Mouse (Mus musculus) C2C12 (cell line): ENCODE results near the gene Zc3h8.

Experiments
- CEBPB ChIP-seq: IDR thresholded peaks from one replicate; pipeline ENCODE4 v1.6.1; 2011; ENCODE audit warnings: low read depth, mild to moderate bottlenecking, control low read depth, moderate library complexity
- CTCF ChIP-seq: IDR thresholded peaks from one replicate; pipeline ENCODE4 v1.5.1; 2011; ENCODE audit not compliant: control insufficient read depth, insufficient read depth, insufficient read length
- MAX ChIP-seq: IDR thresholded peaks from one replicate; pipeline ENCODE4 v1.6.1; 2011; ENCODE audit warnings: mild to moderate bottlenecking, control low read depth
- MYOD1 ChIP-seq: IDR thresholded peaks from one replicate; pipeline ENCODE4 v1.6.1; 2011; ENCODE audit warnings: low read depth; ENCODE audit not compliant: control insufficient read depth, insufficient read length
- USF1 ChIP-seq: IDR thresholded peaks from one replicate; pipeline ENCODE4 v1.6.1; 2011; ENCODE audit warnings: low read depth, mild to moderate bottlenecking, control low read depth, moderate library complexity

- no peak for TF ChIP-seq CTCF
- no peak for TF ChIP-seq MAX
- no peak for TF ChIP-seq CEBPB
- no peak for TF ChIP-seq USF1
- TF ChIP-seq MYOD1, result no peak
These were observed 31.7 kb upstream of the Zc3h8 start for GRCm38 (mm10) chr2:128975572-128975971.
